Mouse (Mus musculus) hindbrain, embryonic 15.5 days (tissue): ENCODE data around the gene Taf1a. TPM values are rescaled to one million over a fixed set of nuclear protein-coding genes. Genes with fewer than 3 reads are reported as not detected.
A peak's percentile ranks its signal among the peaks of the same experiment; 100 is the strongest.
"Not testable (repeated sequence)": the region's sequence is repeated elsewhere in the genome, so short reads cannot be mapped to it uniquely, and the experiment has no call there.

ENCODE experiments used
- ATAC-seq: fragments of 200-750 bp; cut with Nextera tagmentation; 2 replicates; pipeline ENCODE4 v1.8.0; 2017; ENCODE audit warnings: low read depth, moderate number of reproducible peaks, moderate TSS enrichment; ENCODE audit not compliant: low FRiP score
- H3K27ac ChIP-seq: fragments of 300-500 bp; sonication (generic); replicated peaks from 2 replicates; pipeline ENCODE4 v1.5.1; 2015; ENCODE audit warnings: mild to moderate bottlenecking, inconsistent platforms
- H3K27me3 ChIP-seq: fragments of 300-500 bp; sonication (generic); 2 replicates; pipeline ENCODE4 v1.6.1; 2015; ENCODE audit warnings: control low read depth, inconsistent platforms
- H3K36me3 ChIP-seq: fragments of 300-500 bp; sonication (generic); 2 replicates; pipeline ENCODE4 v1.6.1; 2015; ENCODE audit warnings: control low read depth, inconsistent platforms
- H3K4me1 ChIP-seq: fragments of 300-500 bp; sonication (generic); replicated peaks from 2 replicates; pipeline ENCODE4 v1.6.1; 2015; ENCODE audit warnings: control low read depth, inconsistent platforms
- H3K4me2 ChIP-seq: fragments of 300-500 bp; sonication (generic); 2 replicates; pipeline ENCODE4 v1.6.1; 2015; ENCODE audit warnings: moderate library complexity, mild to moderate bottlenecking, inconsistent platforms
- H3K4me3 ChIP-seq: fragments of 300-500 bp; sonication (generic); 2 replicates; pipeline ENCODE4 v1.5.1; 2015; ENCODE audit warnings: mild to moderate bottlenecking, inconsistent platforms
- H3K9ac ChIP-seq: fragments of 300-500 bp; sonication (generic); 2 replicates; pipeline ENCODE4 v1.6.1; 2015; ENCODE audit warnings: inconsistent platforms
- H3K9me3 ChIP-seq: fragments of 300-500 bp; sonication (generic); 2 replicates; pipeline ENCODE4 v1.6.1; 2016; ENCODE audit warnings: control low read depth, inconsistent platforms
- WGBS: fragments of 180-500 bp; shearing (Covaris S2); methylation state at CpG from one replicate; pipeline ENCODE4 v1.1.7; 2015; 5-methylcytosine and 5-hydroxymethylcytosine counted together
- polyA plus RNA-seq: library from polyadenylated mRNA; unstranded; fragments of >200 nt; fragmentation: Nextera tagmentation; extraction: Ambion mirVana; gene quantifications from 2 replicates; pipeline ENCODE4 v1.2.1, GENCODE M21; 2015

The Taf1a gene
- 14.4 and 15.4 TPM in 2 replicates for polyA plus RNA-seq

- Histone ChIP-seq H3K4me2 (peak within 1 kb of the TSS; percentile 73), H3K4me3 (peak within 1 kb of the TSS; percentile 72), H3K9ac (peak within 1 kb of the TSS; percentile 47), H3K4me1 (peaks cover 18% of the 10 kb centered on the region), H3K27ac (peak within 1 kb of the TSS; percentile 78), H3K36me3 (peaks cover 2% of the 10 kb centered on the region; the same call in 1 of the 2 replicates), H3K27me3 (peaks cover 27% of the 10 kb centered on the region), H3K9me3 (no peaks in the 10 kb centered on the region)
- WGBS: 5% methylated on average over 44 of the region's 44 CpGs
- ATAC-seq: peak; percentile 99
These were observed at the start of gene Taf1a for GRCm38 (mm10) chr1:183388426-183389406. Gene Taf1a (plus strand): TSS chr1:183388981.

GRCm38 (mm10) chr1:183342902-183343301, 45.9 kb upstream of the Taf1a start:
- not testable (repeated sequence) for H3K27me3 ChIP-seq, H3K4me2 ChIP-seq, H3K4me3 ChIP-seq, ATAC-seq, H3K9me3 ChIP-seq, H3K27ac ChIP-seq, H3K9ac ChIP-seq
- Histone ChIP-seq H3K36me3 (peaks cover 32% of the 10 kb centered on the region), H3K4me1 (peaks cover 13% of the 10 kb centered on the region)
- WGBS: 91% methylated on average over 1 of the region's 1 CpGs

GRCm38 (mm10) chr1:183344886-183345816, 43.6 kb upstream of the Taf1a start:
- H3K9ac ChIP-seq: peak overlapping the region; percentile 76
- ATAC-seq: peak; percentile 98

GRCm38 (mm10) chr1:183345817-183346195, 43.0 kb upstream of the Taf1a start:
- H3K4me2 ChIP-seq: peak overlapping the region; percentile 95
- peak overlapping the region; percentile 76 for H3K9ac ChIP-seq
- H3K27me3 ChIP-seq: no peaks in the 10 kb centered on the region
- peaks cover 31% of the 10 kb centered on the region for H3K36me3 ChIP-seq
- no peaks in the 10 kb centered on the region for H3K9me3 ChIP-seq
- ATAC-seq: peak; percentile 54; the same call in 1 of the 2 replicates
- H3K4me3 ChIP-seq: peak overlapping the region; percentile 80
- WGBS: 9% methylated on average over 10 of the region's 10 CpGs
- peak overlapping the region; percentile 87 for H3K27ac ChIP-seq
- H3K4me1 ChIP-seq: peaks cover 13% of the 10 kb centered on the region

More at GRCm38 (mm10) chr1:183344886-183345816, 43.6 kb upstream of the Taf1a start:
- H3K36me3 ChIP-seq: peaks cover 29% of the 10 kb centered on the region
- peaks cover 13% of the 10 kb centered on the region for H3K4me1 ChIP-seq
- under 1% methylated on average over 72 of the region's 72 CpGs for WGBS
- peak overlapping the region; percentile 95 for H3K4me2 ChIP-seq
- peak overlapping the region; percentile 87 for H3K27ac ChIP-seq
- H3K27me3 ChIP-seq: no peaks in the 10 kb centered on the region
- H3K9me3 ChIP-seq: no peaks in the 10 kb centered on the region
- peak overlapping the region; percentile 80 for H3K4me3 ChIP-seq

GRCm38 (mm10) chr1:183349840-183350239, 38.9 kb upstream of the Taf1a start:
- peaks cover 47% of the 10 kb centered on the region for H3K36me3 ChIP-seq
- WGBS: 21% methylated on average over 6 of the region's 6 CpGs

GRCm38 (mm10) chr1:183358901-183359300, 29.9 kb upstream of the Taf1a start:
- Histone ChIP-seq H3K9me3 (no peaks in the 10 kb centered on the region), H3K27me3 (no peaks in the 10 kb centered on the region), H3K36me3 (peaks cover 65% of the 10 kb centered on the region), H3K27ac (no peak overlapping the region), H3K9ac (no peak overlapping the region), H3K4me3 (no peak overlapping the region), H3K4me1 (no peaks in the 10 kb centered on the region), H3K4me2 (no peak overlapping the region)
- WGBS: 89% methylated on average over 3 of the region's 3 CpGs
- ATAC-seq: no peak

More at GRCm38 (mm10) chr1:183349840-183350239, 38.9 kb upstream of the Taf1a start:
- Histone ChIP-seq H3K27ac (no peak overlapping the region), H3K27me3 (no peaks in the 10 kb centered on the region), H3K4me1 (peaks cover 13% of the 10 kb centered on the region), H3K4me2 (no peak overlapping the region), H3K9me3 (no peaks in the 10 kb centered on the region), H3K9ac (no peak overlapping the region), H3K4me3 (no peak overlapping the region)
- ATAC-seq: no peak

GRCm38 (mm10) chr1:183362301-183362700, 26.5 kb upstream of the Taf1a start:
- no peak overlapping the region for H3K9ac ChIP-seq
- H3K9me3 ChIP-seq: no peaks in the 10 kb centered on the region
- no peaks in the 10 kb centered on the region for H3K27me3 ChIP-seq
- H3K4me3 ChIP-seq: no peak overlapping the region
- no peak overlapping the region for H3K4me2 ChIP-seq
- ATAC-seq: no peak
- 95% methylated on average over 5 of the region's 5 CpGs for WGBS
- H3K27ac ChIP-seq: no peak overlapping the region
- peaks cover 50% of the 10 kb centered on the region for H3K36me3 ChIP-seq
- no peaks in the 10 kb centered on the region; the same call in 1 of the 2 replicates for H3K4me1 ChIP-seq

GRCm38 (mm10) chr1:183362729-183363576, 25.8 kb upstream of the Taf1a start:
- ATAC-seq: no peak
- Histone ChIP-seq H3K9ac (no peak overlapping the region), H3K27me3 (no peaks in the 10 kb centered on the region), H3K9me3 (no peaks in the 10 kb centered on the region), H3K36me3 (peaks cover 45% of the 10 kb centered on the region), H3K27ac (no peak overlapping the region), H3K4me2 (no peak overlapping the region), H3K4me1 (peaks cover 6% of the 10 kb centered on the region), H3K4me3 (no peak overlapping the region)
- 94% methylated on average over 14 of the region's 14 CpGs for WGBS

- Histone ChIP-seq H3K4me3 (no peak overlapping the region), H3K9ac (no peak overlapping the region), H3K36me3 (peaks cover 39% of the 10 kb centered on the region), H3K27me3 (no peaks in the 10 kb centered on the region), H3K27ac (no peak overlapping the region), H3K4me2 (no peak overlapping the region), H3K9me3 (no peaks in the 10 kb centered on the region), H3K4me1 (peaks cover 11% of the 10 kb centered on the region)
- over 99% methylated on average over 5 of the region's 5 CpGs for WGBS
- no peak for ATAC-seq
These were observed 25.3 kb upstream of the Taf1a start for GRCm38 (mm10) chr1:183363577-183363867.

GRCm38 (mm10) chr1:183366361-183366760, 22.4 kb upstream of the Taf1a start:
- peaks cover 19% of the 10 kb centered on the region for H3K4me1 ChIP-seq
- no peaks in the 10 kb centered on the region for H3K9me3 ChIP-seq
- WGBS: 81% methylated on average over 5 of the region's 5 CpGs
- H3K4me2 ChIP-seq: no peak overlapping the region
- no peak overlapping the region for H3K9ac ChIP-seq
- ATAC-seq: no peak
- peaks cover 26% of the 10 kb centered on the region for H3K36me3 ChIP-seq
- no peak overlapping the region for H3K27ac ChIP-seq
- H3K27me3 ChIP-seq: no peaks in the 10 kb centered on the region
- H3K4me3 ChIP-seq: no peak overlapping the region
